Mouse (Mus musculus) lung, postnatal 25 days (tissue): ENCODE data around the gene Socs4.
A peak's percentile ranks its signal among the peaks of the same experiment; 100 is the strongest.

Source experiments
- DNase-seq: peaks from one replicate; pipeline ENCODE4 v3.0.0; 2022; ENCODE audit warnings: low spot score

Socs4 gene

GRCm38 (mm10) chr14:47276637-47277393 lies at the start of gene Socs4, which contains the start of gene Wdhd1:
Socs4 (plus strand) TSS chr14:47276931.
Wdhd1 (minus strand) TSS chr14:47276857.
- DNase-seq: peak; percentile 95

- no peak for DNase-seq
Measured at GRCm38 (mm10) chr14:47229796-47230376, 46.8 kb upstream of the Socs4 start.

DNA sequence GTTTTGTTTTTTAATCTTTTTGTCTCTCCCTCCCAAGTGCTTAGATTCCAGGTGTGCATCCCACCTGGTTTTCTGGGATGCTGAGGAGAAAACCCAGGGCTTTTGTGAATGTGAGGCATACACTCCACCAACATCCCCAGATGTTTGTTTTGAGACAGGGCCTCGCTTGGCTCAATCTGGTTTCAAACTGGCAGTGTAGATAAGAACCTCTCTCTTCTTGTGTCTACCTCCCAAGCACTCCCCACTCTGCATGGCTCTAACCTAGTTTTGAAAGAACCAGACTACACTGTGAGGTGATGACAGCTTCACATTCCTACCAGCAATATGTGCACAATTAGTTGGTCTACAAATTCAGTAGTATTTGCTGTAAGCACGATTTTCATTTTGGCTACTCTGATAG lies 43.1 kb upstream of the Socs4 start:
- no peak for DNase-seq

DNA sequence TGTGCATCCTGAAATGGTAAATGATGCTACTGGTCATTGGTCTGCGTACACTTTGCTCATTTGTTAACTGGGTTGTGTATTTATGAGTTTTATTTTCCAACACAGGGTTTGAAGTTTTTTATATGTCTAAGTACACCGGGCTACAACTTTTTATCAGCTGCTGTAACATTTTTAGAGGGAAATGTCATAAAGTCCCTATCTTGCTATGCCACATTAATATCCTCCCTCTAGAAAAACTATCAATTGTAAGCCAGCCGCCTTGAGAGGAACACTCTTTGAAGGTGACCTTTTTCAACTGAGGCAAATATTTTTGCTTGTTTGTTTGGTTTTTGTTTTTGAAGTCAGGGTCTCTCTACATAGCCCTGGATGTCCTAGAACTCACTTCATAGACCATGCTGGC lies 42.7 kb upstream of the Socs4 start:
- DNase-seq: no peak

DNA sequence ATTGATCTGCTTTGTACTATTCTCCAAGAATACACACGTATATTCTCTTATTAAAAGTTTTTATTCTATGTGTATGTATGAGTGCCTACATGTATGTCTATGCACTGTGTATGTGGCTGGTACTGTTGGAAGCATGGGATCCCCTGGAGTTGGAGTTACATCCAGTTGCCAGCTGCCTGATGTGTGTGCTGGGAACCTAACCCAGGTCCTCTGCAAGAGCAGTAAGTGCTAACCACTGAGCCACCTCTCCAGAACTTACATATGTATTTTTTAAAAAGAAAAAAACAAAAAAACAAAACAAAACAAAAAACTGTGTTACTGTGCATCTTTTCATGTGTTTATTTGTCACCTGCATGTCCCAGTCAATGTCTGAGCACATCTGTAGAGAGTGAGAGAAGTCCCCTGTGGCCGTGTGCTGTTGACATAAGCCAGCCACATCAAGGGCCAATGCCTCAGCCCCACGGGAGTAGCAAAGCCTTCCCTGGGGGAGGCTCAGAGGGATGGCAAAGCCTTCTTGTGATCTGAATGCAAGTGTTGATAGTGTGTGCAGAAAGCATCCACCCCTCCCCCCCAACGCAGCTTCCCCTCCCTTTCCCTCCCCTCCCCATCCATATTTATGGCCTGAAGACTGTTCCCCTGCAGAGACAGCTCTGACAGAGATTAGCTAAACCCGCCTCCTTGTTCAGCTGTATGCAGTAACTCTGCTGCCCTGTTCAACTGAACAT lies 42.0 kb upstream of the Socs4 start:
- DNase-seq: no peak

GRCm38 (mm10) chr14:47236491-47236890 lies 40.2 kb upstream of the Socs4 start:
- DNase-seq: no peak

DNA sequence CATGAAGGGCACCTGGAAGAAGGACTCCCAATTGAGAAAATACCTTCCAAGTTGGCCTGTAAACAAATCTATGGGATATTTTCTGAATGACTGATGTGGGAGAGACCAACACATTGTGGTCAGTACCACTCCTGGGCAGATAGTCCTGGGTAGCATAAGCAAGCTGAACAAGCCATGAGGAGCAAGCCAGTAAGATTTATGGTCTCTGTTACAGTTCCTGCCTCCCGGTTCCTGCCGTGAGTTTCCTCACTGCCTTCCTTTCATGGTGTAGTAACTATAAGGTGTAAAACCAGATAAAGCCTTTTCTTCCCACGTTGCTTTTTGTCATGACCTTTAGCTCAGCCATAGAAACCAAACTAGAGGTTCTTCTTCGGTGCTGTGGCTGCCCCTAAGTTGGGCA lies 39.4 kb upstream of the Socs4 start:
- no peak for DNase-seq

GRCm38 (mm10) chr14:47240600-47240999 lies 36.1 kb upstream of the Socs4 start:
- DNase-seq: no peak

DNA sequence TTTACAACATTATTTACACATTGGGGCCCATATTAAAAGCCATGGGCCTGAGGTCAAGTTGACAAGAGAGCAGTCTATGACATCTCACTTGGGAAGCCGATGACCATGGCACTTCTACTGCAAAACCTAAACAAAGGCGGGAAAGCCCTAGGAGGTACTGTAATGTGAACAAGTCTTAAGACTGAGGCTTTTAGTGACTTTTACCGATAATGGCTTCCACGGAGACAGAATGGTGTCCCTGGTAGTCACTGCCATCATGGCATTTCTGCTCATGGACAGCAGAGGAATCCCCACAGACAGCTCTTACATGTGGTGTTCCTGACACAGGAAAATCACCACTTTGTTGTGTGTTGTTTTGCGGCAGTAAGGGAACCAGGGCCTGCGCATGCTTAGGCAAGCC lies 35.7 kb upstream of the Socs4 start:
- DNase-seq: no peak

DNA sequence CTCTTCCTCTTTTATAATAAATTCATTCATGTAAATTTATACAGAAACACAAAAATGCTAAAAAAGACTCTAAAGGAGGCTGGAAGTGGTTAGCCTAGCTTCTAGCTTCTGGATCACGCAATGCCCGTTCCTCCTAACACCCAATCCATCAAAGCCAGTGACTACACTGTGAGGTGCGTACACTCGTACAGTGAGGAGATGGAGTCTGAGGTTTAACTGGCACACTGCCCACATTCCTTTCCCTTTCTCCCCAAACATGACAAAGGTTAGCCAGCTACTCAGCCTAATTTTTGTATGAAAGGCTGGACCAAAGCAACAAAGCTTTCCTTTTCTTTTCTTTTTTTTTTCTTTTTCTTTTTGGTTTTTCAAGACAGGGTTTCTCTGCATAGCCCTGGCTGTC lies 34.0 kb upstream of the Socs4 start:
- peak; percentile 10 for DNase-seq

DNA sequence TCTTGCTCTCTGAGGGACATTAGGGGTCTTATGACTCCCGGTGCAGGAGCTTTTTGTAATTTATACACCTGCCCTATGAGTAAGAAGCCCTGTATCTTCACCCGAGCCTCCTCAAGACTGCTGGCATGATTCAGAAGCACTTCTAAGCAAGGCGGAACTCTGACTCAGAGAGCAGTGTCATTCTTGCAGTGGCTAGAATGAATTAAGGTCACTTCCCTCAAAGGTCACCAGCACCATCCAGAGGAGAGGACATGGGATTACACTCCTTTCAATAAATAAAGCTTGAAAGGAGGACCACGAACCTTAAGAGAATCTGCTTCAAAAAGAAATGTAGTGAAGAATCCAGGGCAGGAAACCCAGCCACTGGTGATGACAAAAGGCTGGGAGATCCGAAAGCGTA lies 26.9 kb upstream of the Socs4 start:
- DNase-seq: peak; percentile 7

DNA sequence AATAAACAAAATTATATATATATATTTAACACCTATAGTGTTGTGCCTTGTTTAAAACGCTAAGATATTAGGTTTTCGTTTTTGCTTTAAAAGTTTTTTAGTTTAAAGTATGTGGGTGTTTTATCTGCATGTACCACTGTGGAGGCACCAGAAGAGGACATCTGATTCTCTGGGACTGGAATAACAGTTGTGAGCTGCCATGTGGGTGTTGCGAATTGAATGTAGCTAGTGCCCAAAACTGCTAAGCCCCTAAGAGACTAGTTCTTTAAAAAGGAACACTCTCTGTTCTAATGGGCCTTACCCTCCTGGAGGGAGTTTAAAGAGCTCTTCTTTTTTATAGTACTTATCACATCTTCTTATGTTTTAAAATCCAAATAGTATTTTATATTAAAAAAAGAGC lies 11.9 kb upstream of the Socs4 start:
- DNase-seq: no peak

DNA sequence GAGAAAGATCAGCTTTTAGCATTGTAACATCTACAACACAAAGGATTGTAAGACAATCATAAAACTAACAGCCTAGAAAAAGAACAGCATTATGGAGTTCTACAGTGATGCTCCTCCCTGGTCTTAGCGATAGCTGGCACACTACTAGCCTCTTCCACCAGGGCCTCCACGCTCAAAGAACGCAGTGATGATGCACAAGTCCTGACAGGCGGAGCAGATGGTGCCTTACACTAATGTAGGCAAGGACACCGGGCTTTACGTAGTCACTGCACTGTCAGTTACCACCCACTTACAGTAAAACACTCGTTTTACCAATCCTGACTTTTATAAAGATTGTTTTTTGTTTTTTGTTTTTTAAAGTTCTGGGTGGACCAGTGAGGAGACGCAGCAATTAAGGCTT lies 10.9 kb upstream of the Socs4 start:
- no peak for DNase-seq

GRCm38 (mm10) chr14:47269056-47269455 lies 7.7 kb upstream of the Socs4 start:
- DNase-seq: no peak

- DNase-seq: no peak
Measured at GRCm38 (mm10) chr14:47269706-47270105, 7.0 kb upstream of the Socs4 start.

DNA sequence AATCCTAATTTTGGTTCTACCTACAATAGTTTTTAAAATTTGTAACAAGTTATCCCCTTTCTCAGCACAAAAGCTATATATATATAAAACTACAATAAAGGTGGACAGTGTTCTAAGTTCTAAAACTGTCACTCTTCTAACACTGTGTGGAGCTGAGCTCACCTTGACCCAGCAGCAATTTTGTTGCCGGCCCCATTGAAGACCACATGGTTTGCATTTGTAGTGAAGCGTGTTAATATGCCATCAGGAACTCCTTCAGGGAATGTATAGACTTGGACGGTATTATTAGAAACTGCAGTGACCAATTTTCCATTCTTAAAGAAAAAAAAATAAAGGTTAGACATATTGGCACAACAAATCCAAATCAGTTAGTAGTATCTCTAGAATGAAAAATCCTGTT lies 3.0 kb upstream of the Socs4 start:
- no peak for DNase-seq

DNA sequence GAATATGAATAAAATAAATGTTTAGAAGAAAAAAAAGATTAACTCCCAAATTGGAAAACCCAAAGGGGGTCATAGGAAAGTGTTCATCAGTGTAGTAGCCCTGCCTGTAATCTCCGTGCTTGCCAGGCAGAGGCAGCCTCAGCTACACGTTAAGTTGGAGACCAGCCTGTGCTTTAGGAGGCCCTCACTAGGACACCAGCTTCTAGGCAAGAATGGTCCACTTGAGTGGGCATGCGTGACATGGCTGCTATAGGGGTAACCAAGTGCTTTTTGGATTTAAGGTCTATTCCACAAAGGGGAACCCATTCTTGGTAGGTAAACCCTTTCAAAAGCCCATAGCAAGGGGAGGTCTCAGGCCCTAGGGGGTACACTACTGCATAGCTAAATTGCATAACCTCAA lies 1.3 kb upstream of the Socs4 start:
- no peak for DNase-seq

DNA sequence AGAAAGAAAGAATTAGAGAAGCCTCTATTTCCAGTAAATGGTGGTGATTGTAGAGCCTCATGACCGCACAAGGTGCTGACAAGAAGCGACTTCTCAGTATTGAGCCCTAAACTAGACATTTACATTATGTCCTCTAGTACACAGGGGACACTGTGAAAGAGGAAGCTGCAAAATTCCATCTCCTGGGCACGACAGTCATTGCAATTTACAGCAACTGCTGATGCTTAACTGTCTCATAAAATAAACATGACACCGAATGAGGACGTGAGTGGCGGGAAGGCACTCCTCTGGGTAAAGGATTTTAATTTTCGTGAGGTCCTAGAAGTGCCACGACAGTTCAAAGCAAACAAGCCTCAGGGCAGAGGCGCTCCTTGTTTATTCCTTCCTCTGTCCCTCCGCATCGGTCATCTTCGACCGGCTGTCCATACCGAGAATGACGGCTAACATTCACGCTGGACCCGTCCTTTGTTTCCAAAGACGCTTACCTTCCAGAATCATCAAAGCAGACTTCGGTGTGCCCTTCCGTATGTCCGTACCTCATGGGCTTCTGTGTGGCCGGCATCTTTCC lies 611 bp upstream of the Socs4 start:
- no peak for DNase-seq

GRCm38 (mm10) chr14:47279058-47279457 lies 2.3 kb downstream of the Socs4 start:
- DNase-seq: no peak

DNA sequence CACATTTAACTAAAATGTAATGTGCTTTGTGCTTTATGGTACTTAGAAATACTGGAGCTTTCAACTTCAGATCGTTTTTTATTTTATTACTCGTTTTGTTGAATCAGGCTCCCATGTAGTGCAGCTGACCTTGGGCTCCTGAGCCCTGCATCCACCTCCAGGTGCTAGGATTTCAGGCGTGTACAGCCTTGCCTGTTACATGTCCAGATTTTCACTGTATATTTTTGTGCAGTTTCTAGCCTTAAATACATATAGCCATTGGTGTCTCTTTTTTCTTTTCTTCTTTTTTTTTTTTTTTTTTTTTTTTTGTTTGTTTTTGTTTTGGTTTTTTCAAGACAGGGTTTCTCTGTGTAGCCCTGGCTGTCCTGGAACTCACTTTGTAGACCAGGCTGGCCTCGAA lies 4.8 kb downstream of the Socs4 start:
- no peak for DNase-seq

DNA sequence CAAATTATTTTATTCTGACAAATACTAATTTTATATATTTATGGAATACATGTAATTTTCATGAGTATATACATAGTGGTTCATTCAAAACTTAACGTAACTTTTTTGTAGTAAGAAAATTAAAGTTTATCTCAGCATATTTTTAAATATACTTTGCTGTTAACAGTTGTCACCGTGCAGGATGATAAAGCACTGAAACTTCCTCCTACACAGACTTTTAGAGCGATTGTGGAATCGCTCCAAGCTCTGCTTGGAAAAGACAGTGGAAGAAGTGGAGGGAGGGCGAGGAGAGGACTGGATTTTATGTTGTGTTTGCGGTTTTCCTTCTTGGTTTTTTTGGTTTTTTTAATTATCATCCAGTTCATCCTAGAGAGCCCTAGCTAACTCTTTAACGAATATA lies 6.8 kb downstream of the Socs4 start:
- DNase-seq: no peak

DNA sequence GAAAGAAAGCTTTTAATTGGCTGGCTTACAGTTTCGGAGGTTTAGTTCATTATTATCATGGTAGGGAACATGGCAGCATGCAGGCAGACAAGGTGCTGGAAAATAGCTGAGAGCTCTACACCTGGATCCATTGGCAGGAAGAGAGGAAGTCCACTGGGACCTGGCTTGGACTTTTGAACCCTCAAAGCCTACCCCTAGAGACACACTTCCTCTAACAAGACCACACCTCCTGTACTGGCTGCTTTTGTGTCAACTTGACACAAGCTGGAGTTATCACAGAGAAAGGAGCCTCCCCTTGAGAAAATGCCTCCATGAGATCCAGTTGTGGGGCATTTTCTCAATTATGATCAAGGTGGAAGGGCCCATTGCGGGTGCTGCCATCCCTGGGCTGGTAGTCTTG lies 8.5 kb downstream of the Socs4 start:
- DNase-seq: no peak

DNA sequence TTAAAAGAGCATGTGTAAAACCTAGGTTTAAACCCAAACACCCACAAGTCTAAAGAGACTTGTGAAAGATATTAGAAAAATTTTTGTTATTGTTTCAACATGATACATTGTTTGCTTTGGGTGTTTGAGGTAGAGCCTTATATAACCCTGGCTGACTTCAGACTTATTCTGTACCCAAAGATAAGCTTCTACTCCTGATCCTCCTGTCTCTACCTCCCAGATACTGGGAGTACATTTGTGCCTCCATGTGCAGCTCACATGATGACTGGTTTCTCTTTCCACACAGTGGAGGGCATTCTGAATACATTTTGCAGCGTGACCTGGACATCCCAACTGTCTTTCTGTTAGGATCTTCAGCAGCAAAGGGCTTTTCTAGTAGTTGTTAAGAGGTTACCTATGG lies 9.5 kb downstream of the Socs4 start:
- DNase-seq: no peak
